Comparison of ENCODE assay signal across 7 mouse cellular contexts in genomic region chr1:151338941-151339340, GRCm38 (mm10). TPM values are rescaled to one million over a fixed set of nuclear protein-coding genes. Genes with fewer than 3 reads are reported as not detected.
A peak's percentile ranks its signal among the peaks of the same experiment; 100 is the strongest.
DNase-seq lines count a peak whose midpoint lies in the region; ATAC-seq and TF ChIP-seq lines count a peak whose summit lies in the region.

No protein-coding gene starts in this region.

- H3K4me3 ChIP-seq in heart, embryonic 15.5 days: no peak overlapping the region
- no peak overlapping the region for H3K4me3 ChIP-seq in liver, embryonic 13.5 days (replicated peaks)
- no peak overlapping the region for H3K4me3 ChIP-seq in forebrain, postnatal 0 days (ENCODE audit: low read depth, low read length)

- H3K9me3 ChIP-seq in heart, embryonic 15.5 days (replicated peaks): no peaks in the 10 kb centered on the region
- no peaks in the 10 kb centered on the region for H3K9me3 ChIP-seq in liver, embryonic 13.5 days (replicated peaks)
- no peaks in the 10 kb centered on the region for H3K9me3 ChIP-seq in forebrain, postnatal 0 days (ENCODE audit: low read length)

- WGBS in heart, embryonic 15.5 days: 17% methylated on average over 2 of the region's 2 CpGs
- 58% methylated on average over 2 of the region's 2 CpGs for WGBS in liver, embryonic 13.5 days (ENCODE audit: insufficient replicate concordance)
- 40% methylated on average over 2 of the region's 2 CpGs for WGBS in forebrain, postnatal 0 days

- no peaks in the 10 kb centered on the region for H3K36me3 ChIP-seq in heart, embryonic 15.5 days
- no peaks in the 10 kb centered on the region for H3K36me3 ChIP-seq in liver, embryonic 13.5 days
- no peaks in the 10 kb centered on the region for H3K36me3 ChIP-seq in forebrain, postnatal 0 days (ENCODE audit: insufficient read depth)

- TF ChIP-seq CTCF in forebrain, postnatal 0 days (IDR thresholded peaks at IDR 0.05; ENCODE audit: low read depth): no peak

- peak; percentile 46 for DNase-seq in R1 (ENCODE audit: low read depth, low spot score)
- DNase-seq in adrenal gland, adult (ENCODE audit: inconsistent age in 2 of 2, low spot score in 1 of 2): peak; percentile 81 to 92
- no peak for DNase-seq in liver, embryonic 13.5 days
- no peak for DNase-seq in forebrain, postnatal 0 days
- DNase-seq in urinary bladder, adult 2 months (ENCODE audit: low spot score): no peak
- DNase-seq in spleen, adult 12 weeks (ENCODE audit: low spot score): no peak

- no peaks in the 10 kb centered on the region for H3K27me3 ChIP-seq in heart, embryonic 15.5 days
- no peaks in the 10 kb centered on the region for H3K27me3 ChIP-seq in liver, embryonic 13.5 days
- no peaks in the 10 kb centered on the region for H3K27me3 ChIP-seq in forebrain, postnatal 0 days (ENCODE audit: insufficient read depth, low read length)

- H3K4me1 ChIP-seq in heart, embryonic 15.5 days (replicated peaks): peaks cover 42% of the 10 kb centered on the region
- peaks cover 54% of the 10 kb centered on the region for H3K4me1 ChIP-seq in liver, embryonic 13.5 days (replicated peaks)
- H3K4me1 ChIP-seq in forebrain, postnatal 0 days (ENCODE audit: insufficient read depth): peaks cover 6% of the 10 kb centered on the region; the same call in 1 of the 2 replicates

- peak; percentile 83 for ATAC-seq in heart, embryonic 15.5 days (replicated peaks; ENCODE audit: insufficient number of reproducible peaks, insufficient read depth, low FRiP score, low read depth)
- 0 out of 2 replicates have a peak, but pooled peaks have one; percentile 24 for ATAC-seq in liver, embryonic 13.5 days (ENCODE audit: low read depth)
- no peak for ATAC-seq in forebrain, postnatal 0 days

- H3K9ac ChIP-seq in heart, embryonic 15.5 days: no peak overlapping the region
- H3K9ac ChIP-seq in liver, embryonic 13.5 days: no peak overlapping the region
- no peak overlapping the region for H3K9ac ChIP-seq in forebrain, postnatal 0 days

- H3K27ac ChIP-seq in heart, embryonic 15.5 days: peak overlapping the region; percentile 83
- H3K27ac ChIP-seq in liver, embryonic 13.5 days: peak overlapping the region; percentile 26; the same call in 1 of the 2 replicates
- H3K27ac ChIP-seq in forebrain, postnatal 0 days (ENCODE audit: low read depth, low read length): no peak overlapping the region

- no peak overlapping the region for H3K4me2 ChIP-seq in heart, embryonic 15.5 days
- no peak overlapping the region for H3K4me2 ChIP-seq in liver, embryonic 13.5 days
- no peak overlapping the region for H3K4me2 ChIP-seq in forebrain, postnatal 0 days (ENCODE audit: low read depth)

RNA-seq across cellular contexts. Expression of gene Ivns1abp, which starts 5.3 kb away (rescaled TPM):
- 278 and 308 TPM in 2 replicates for polyA plus RNA-seq in heart, embryonic 15.5 days (2015; fragmentation: Nextera tagmentation; extraction: Ambion mirVana)
- polyA plus RNA-seq in liver, embryonic 13.5 days (2015; fragmentation: Nextera tagmentation; extraction: Ambion mirVana): 86.4 and 112 TPM in 2 replicates
- 246 and 251 TPM in 2 replicates for total RNA-seq in forebrain, postnatal 0 days (2014; rRNA removed)
- polyA plus RNA-seq in forebrain, postnatal 0 days (2015; fragmentation: Nextera tagmentation; extraction: Ambion mirVana): 217 and 240 TPM in 2 replicates
- polyA plus RNA-seq in urinary bladder, adult 2 months (2012; rRNA removed): 65.5 and 76.2 TPM in 2 replicates

Comparison
In these comparisons a context has a peak if more than half of its experiments do, and no peak if none do; other contexts are left out.
1. DNase-seq: peak in R1 (single experiment) and adrenal gland, adult (2 of 2); none in liver, embryonic 13.5 days (single experiment), forebrain, postnatal 0 days (single experiment), urinary bladder, adult 2 months (single experiment) and spleen, adult 12 weeks (single experiment).